Mouse (Mus musculus) liver, adult 2 months (tissue): ENCODE data around the gene Spag6l. TPM values are rescaled to one million over a fixed set of nuclear protein-coding genes. Genes with fewer than 3 reads are reported as not detected.
"Not testable (repeated sequence)": the region's sequence is repeated elsewhere in the genome, so short reads cannot be mapped to it uniquely, and the experiment has no call there.

Experiments
- DNase-seq: peaks from one replicate; pipeline ENCODE4 v3.0.0-alpha.2; 2011; ENCODE audit warnings: low read depth, low spot score; ENCODE audit errors: extremely low read depth
- H3K27ac ChIP-seq: fragments of 200-500 bp; replicated peaks from 2 replicates; pipeline ENCODE4 v1.5.1; 2012; ENCODE audit warnings: low read depth, mild to moderate bottlenecking, control low read depth, inconsistent platforms, low read length; ENCODE audit not compliant: insufficient read depth
- H3K27me3 ChIP-seq: fragments of 200-500 bp; 2 replicates; pipeline ENCODE4 v1.6.1; 2012; ENCODE audit warnings: mild to moderate bottlenecking, moderate library complexity, low read length, inconsistent platforms; ENCODE audit not compliant: control insufficient read depth, insufficient read depth
- H3K36me3 ChIP-seq: fragments of 200-500 bp; 2 replicates; pipeline ENCODE4 v1.6.1; 2012; ENCODE audit warnings: low read length, inconsistent platforms; ENCODE audit not compliant: control insufficient read depth, insufficient read depth
- H3K4me1 ChIP-seq: fragments of 200-500 bp; 2 replicates; pipeline ENCODE4 v1.6.1; 2011; ENCODE audit warnings: low read length; ENCODE audit not compliant: control insufficient read depth, insufficient read depth
- H3K4me3 ChIP-seq: fragments of 200-500 bp; 2 replicates; pipeline ENCODE4 v1.5.1; 2011; ENCODE audit warnings: low read depth, mild to moderate bottlenecking, control low read depth, low read length, moderate library complexity; ENCODE audit not compliant: insufficient read depth
- H3K79me2 ChIP-seq: fragments of 200-500 bp; 2 replicates; pipeline ENCODE4 v1.6.1; 2012; ENCODE audit warnings: inconsistent platforms, mild to moderate bottlenecking, low read length, moderate library complexity; ENCODE audit not compliant: control insufficient read depth, insufficient read depth
- H3K9ac ChIP-seq: fragments of 200-500 bp; 2 replicates; pipeline ENCODE4 v1.6.1; 2012; ENCODE audit warnings: low read depth, mild to moderate bottlenecking, control low read depth, inconsistent platforms, low read length
- CTCF ChIP-seq: fragments of 200-500 bp; IDR thresholded peaks from 2 replicates; pipeline ENCODE4 v1.5.1; 2011; ENCODE audit warnings: low read depth, low read length, control low read depth
- POLR2A ChIP-seq: fragments of 200-500 bp; IDR thresholded peaks from 2 replicates; pipeline ENCODE4 v1.6.1; 2011; ENCODE audit warnings: low read length, control low read depth; ENCODE audit not compliant: insufficient read depth; ENCODE audit errors: extremely low read depth
- WGBS: fragments of 180-500 bp; shearing (Covaris S2); methylation state at CpG from one replicate; pipeline ENCODE4 v1.1.7; 2018; 5-methylcytosine and 5-hydroxymethylcytosine counted together
- polyA plus RNA-seq: library from polyadenylated mRNA; depleted of rRNA; stranded (reverse); fragments of >200 nt; gene quantifications from 2 replicates; pipeline ENCODE4 v1.2.3, GENCODE M21; 2012
- total RNA-seq: library from RNA; depleted of rRNA; stranded (reverse); fragments of >200 nt; gene quantifications from 2 replicates; pipeline ENCODE4 v1.2.3, GENCODE M21; 2014

Gene Spag6l
- total and polyA plus RNA-seq, 2 experiments = not detected

DNA sequence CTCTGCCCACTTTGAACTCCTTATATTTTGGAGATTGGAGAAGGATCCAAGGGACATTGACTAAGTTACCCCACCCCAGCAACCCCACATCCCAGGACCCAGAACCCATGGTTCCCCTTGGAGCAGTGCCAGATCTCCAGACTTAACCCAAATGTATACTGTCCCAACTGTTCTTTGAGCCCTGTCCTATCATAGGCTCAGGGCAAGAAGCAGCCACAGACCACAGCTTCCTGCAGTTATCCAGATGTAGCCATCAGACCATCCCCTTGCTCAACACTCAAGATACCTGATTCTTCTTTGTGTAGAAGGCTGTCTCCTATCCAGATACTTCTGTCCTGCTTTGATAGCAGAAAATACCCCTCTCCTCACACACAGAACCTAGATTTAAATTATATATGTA lies 36.0 kb upstream of the Spag6l start:
- Histone ChIP-seq H3K4me1 (no peaks in the 10 kb centered on the region), H3K4me3 (no peak overlapping the region), H3K9ac (no peak overlapping the region), H3K27ac (no peak overlapping the region), H3K27me3 (no peaks in the 10 kb centered on the region), H3K79me2 (no peaks in the 10 kb centered on the region), H3K36me3 (no peaks in the 10 kb centered on the region)
- TF ChIP-seq CTCF = no peak
- TF ChIP-seq POLR2A = no peak
- no peak for DNase-seq

DNA sequence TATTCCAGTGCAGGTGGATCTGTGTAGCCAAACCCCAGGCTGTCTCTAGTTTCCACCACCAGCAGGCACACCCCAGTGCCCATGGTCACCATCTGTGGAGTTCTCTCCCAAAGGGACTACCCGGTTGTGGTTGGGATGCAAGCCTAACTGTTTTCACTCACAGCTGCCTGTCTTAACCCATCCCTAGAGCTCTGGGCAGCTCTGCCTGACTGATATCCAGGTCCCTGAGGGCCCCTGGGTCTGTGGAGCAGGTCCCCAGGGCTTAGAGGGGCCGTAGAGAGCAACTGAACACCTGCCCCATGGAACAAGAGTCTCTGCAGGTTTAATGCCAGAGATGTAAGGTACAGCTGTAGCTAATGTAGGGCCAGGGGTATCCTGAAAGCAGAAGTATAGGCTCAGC lies 34.7 kb upstream of the Spag6l start, which contains the start of gene Igll1:
TSS of gene Igll1 (minus strand) at position 8 of the 400 bp plus-strand sequence.
- Histone ChIP-seq H3K4me1 (no peaks in the 10 kb centered on the region), H3K4me3 (no peak within 1 kb of the TSS), H3K9ac (no peak within 1 kb of the TSS), H3K36me3 (no peaks in the 10 kb centered on the region), H3K27me3 (no peaks in the 10 kb centered on the region), H3K27ac (no peak within 1 kb of the TSS), H3K79me2 (no peaks in the 10 kb centered on the region)
- DNase-seq = no peak
- no peak for TF ChIP-seq POLR2A
- no peak for TF ChIP-seq CTCF
- 90% methylated on average over 2 of the region's 2 CpGs for WGBS

GRCm38 (mm10) chr16:16862288-16862687 lies 33.0 kb upstream of the Spag6l start:
- H3K9ac ChIP-seq = no peak overlapping the region
- DNase-seq = no peak
- no peaks in the 10 kb centered on the region for H3K4me1 ChIP-seq
- no peaks in the 10 kb centered on the region for H3K79me2 ChIP-seq
- H3K27me3 ChIP-seq = no peaks in the 10 kb centered on the region
- no peak for TF ChIP-seq POLR2A
- no peak for TF ChIP-seq CTCF
- H3K4me3 ChIP-seq = no peak overlapping the region
- WGBS = 68% methylated on average over 3 of the region's 3 CpGs
- H3K36me3 ChIP-seq = no peaks in the 10 kb centered on the region
- H3K27ac ChIP-seq = no peak overlapping the region

DNA sequence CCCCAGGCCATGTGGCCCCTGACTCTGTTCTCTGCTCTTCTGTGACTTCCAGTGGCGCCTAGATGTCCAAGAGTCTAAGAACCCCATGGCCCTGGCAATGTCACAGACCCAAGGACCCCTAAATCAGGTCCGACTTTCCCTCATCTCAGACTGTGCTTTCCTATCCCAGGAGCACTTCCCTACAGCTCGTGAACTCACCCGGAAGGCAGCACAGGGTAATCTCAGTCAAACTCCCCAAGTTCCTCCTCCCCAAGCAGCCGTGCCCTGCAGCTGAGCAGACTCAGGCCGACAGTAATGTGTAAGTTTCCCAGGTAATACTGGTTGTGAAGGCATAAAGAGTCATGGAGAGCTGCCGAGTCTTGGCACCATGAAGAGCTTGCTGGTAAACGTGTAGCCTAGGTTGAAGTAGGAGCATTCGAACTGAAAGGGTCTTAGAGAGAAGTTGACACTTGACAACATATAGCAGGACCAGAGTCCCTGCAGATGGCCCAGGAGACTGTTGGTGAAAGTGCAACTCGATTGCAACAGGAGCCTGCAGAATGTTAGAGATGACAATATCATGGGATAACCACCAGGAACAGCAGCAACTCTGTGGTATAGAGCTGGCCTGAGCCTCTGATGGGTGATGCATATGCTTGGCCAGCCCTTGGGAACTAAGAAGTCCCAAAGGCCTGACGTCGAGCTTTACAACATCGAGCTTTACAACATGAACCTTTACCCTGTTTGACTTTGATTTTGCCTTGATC lies 27.6 kb upstream of the Spag6l start:
- Histone ChIP-seq H3K36me3 (no peaks in the 10 kb centered on the region), H3K27me3 (no peaks in the 10 kb centered on the region), H3K9ac (no peak overlapping the region), H3K79me2 (no peaks in the 10 kb centered on the region), H3K4me1 (no peaks in the 10 kb centered on the region), H3K27ac (no peak overlapping the region), H3K4me3 (no peak overlapping the region)
- peak; percentile 10 for DNase-seq
- WGBS = 72% methylated on average over 13 of the region's 13 CpGs
- no peak for TF ChIP-seq CTCF
- TF ChIP-seq POLR2A = no peak

GRCm38 (mm10) chr16:16856054-16856453 lies 26.8 kb upstream of the Spag6l start:
- not testable (repeated sequence) for H3K27me3 ChIP-seq, DNase-seq, H3K79me2 ChIP-seq, H3K4me3 ChIP-seq, H3K36me3 ChIP-seq, H3K9ac ChIP-seq, H3K4me1 ChIP-seq, H3K27ac ChIP-seq
- 82% methylated on average over 9 of the region's 9 CpGs for WGBS

DNA sequence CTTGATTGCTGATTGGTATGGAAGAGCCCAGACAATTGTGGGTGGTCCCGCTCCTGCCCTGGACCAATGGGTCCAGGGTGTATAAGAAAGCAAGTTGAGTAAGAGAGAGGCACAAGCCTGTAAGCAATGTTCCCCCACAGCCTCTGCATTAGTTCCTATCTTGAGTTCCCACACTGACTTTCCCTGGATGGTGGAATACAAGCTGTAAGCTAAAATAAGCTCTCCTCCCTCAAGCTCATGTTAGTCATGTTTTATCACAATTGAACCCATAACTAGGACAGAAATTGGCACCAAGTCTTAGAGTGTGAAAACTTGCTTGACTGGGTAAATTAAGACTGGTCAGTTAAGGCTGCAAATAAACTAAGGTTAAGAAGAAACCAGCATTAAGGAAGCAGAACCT lies 26.3 kb upstream of the Spag6l start:
- Histone ChIP-seq H3K36me3 (no peaks in the 10 kb centered on the region), H3K4me1 (no peaks in the 10 kb centered on the region), H3K27ac (no peak overlapping the region), H3K9ac (no peak overlapping the region), H3K27me3 (no peaks in the 10 kb centered on the region), H3K4me3 (no peak overlapping the region), H3K79me2 (no peaks in the 10 kb centered on the region)
- 91% methylated on average over 1 of the region's 1 CpGs for WGBS
- no peak for TF ChIP-seq CTCF
- no peak for TF ChIP-seq POLR2A
- no peak for DNase-seq
